Mouse (Mus musculus) stomach, embryonic 15.5 days (tissue): ENCODE results near the gene Bmper. TPM values are rescaled to one million over a fixed set of nuclear protein-coding genes. Genes with fewer than 3 reads are reported as not detected.
A peak's percentile ranks its signal among the peaks of the same experiment; 100 is the strongest.

Source experiments
- ATAC-seq: fragments of 200-750 bp; cut with Nextera tagmentation; 2 replicates; pipeline ENCODE4 v1.8.0; 2017; ENCODE audit warnings: low read depth, moderate number of reproducible peaks, moderate TSS enrichment; ENCODE audit not compliant: insufficient read depth, low FRiP score
- H3K27ac ChIP-seq: fragments of 300-500 bp; sonication (generic); 2 replicates; pipeline ENCODE4 v1.5.1; 2015; ENCODE audit warnings: mild to moderate bottlenecking, inconsistent platforms
- H3K27me3 ChIP-seq: fragments of 300-500 bp; sonication (generic); replicated peaks from 2 replicates; pipeline ENCODE4 v1.6.1; 2015; ENCODE audit warnings: inconsistent platforms
- H3K36me3 ChIP-seq: fragments of 300-500 bp; sonication (generic); 2 replicates; pipeline ENCODE4 v1.6.1; 2015; ENCODE audit warnings: inconsistent platforms
- H3K4me1 ChIP-seq: fragments of 300-500 bp; sonication (generic); 2 replicates; pipeline ENCODE4 v1.6.1; 2015; ENCODE audit warnings: inconsistent platforms
- H3K4me2 ChIP-seq: fragments of 300-500 bp; sonication (generic); 2 replicates; pipeline ENCODE4 v1.6.1; 2015; ENCODE audit warnings: mild to moderate bottlenecking, inconsistent platforms
- H3K4me3 ChIP-seq: fragments of 300-500 bp; sonication (generic); replicated peaks from 2 replicates; pipeline ENCODE4 v1.5.1; 2015; ENCODE audit warnings: inconsistent platforms
- H3K9ac ChIP-seq: fragments of 300-500 bp; sonication (generic); 2 replicates; pipeline ENCODE4 v1.6.1; 2015; ENCODE audit warnings: inconsistent platforms
- H3K9me3 ChIP-seq: fragments of 300-500 bp; sonication (generic); 2 replicates; pipeline ENCODE4 v1.6.1; 2016; ENCODE audit warnings: inconsistent platforms
- WGBS: fragments of 180-500 bp; shearing (Covaris S2); methylation state at CpG from one replicate; pipeline ENCODE4 v1.1.7; 2015; 5-methylcytosine and 5-hydroxymethylcytosine counted together
- polyA plus RNA-seq: library from polyadenylated mRNA; unstranded; fragments of >200 nt; fragmentation: Nextera tagmentation; extraction: Ambion mirVana; gene quantifications from 2 replicates; pipeline ENCODE4 v1.2.1, GENCODE M21; 2015

Gene Bmper
- polyA plus RNA-seq, 1 experiment from 2014 or later = 7.3 TPM

GRCm38 (mm10) chr9:23383291-23383690 is 160.4 kb downstream of the Bmper start:
- H3K4me3 ChIP-seq = no peak overlapping the region
- no peaks in the 10 kb centered on the region for H3K36me3 ChIP-seq
- no peak for ATAC-seq
- 0 out of 2 replicates have a peak, but pooled peaks cover 9% of the 10 kb centered on the region for H3K4me1 ChIP-seq
- WGBS = 58% methylated on average over 8 of the region's 8 CpGs
- H3K27ac ChIP-seq = 0 out of 2 replicates have a peak overlapping the region, but pooled peaks have one; percentile 4
- H3K27me3 ChIP-seq = no peaks in the 10 kb centered on the region
- no peak overlapping the region for H3K4me2 ChIP-seq
- H3K9ac ChIP-seq = no peak overlapping the region
- H3K9me3 ChIP-seq = no peaks in the 10 kb centered on the region

GRCm38 (mm10) chr9:23383837-23384236 is 161.0 kb downstream of the Bmper start:
- H3K4me1 ChIP-seq = 0 out of 2 replicates have a peak, but pooled peaks cover 5% of the 10 kb centered on the region
- 78% methylated on average over 1 of the region's 1 CpGs for WGBS

GRCm38 (mm10) chr9:23384880-23385279 is 162.0 kb downstream of the Bmper start:
- no peak overlapping the region for H3K27ac ChIP-seq
- no peaks in the 10 kb centered on the region for H3K9me3 ChIP-seq
- 31% methylated on average over 3 of the region's 3 CpGs for WGBS
- no peaks in the 10 kb centered on the region for H3K27me3 ChIP-seq
- H3K4me2 ChIP-seq = no peak overlapping the region
- no peaks in the 10 kb centered on the region for H3K36me3 ChIP-seq
- H3K4me3 ChIP-seq = no peak overlapping the region
- ATAC-seq = no peak
- 0 out of 2 replicates have a peak, but pooled peaks cover 4% of the 10 kb centered on the region for H3K4me1 ChIP-seq
- H3K9ac ChIP-seq = no peak overlapping the region

More at GRCm38 (mm10) chr9:23383837-23384236, 161.0 kb downstream of the Bmper start:
- no peaks in the 10 kb centered on the region for H3K9me3 ChIP-seq
- H3K4me3 ChIP-seq = no peak overlapping the region
- ATAC-seq = no peak
- H3K27ac ChIP-seq = 0 out of 2 replicates have a peak overlapping the region, but pooled peaks have one; percentile 4
- no peak overlapping the region for H3K9ac ChIP-seq
- H3K4me2 ChIP-seq = no peak overlapping the region
- no peaks in the 10 kb centered on the region for H3K36me3 ChIP-seq
- no peaks in the 10 kb centered on the region for H3K27me3 ChIP-seq

- Histone ChIP-seq H3K36me3 (no peaks in the 10 kb centered on the region), H3K4me2 (no peak overlapping the region), H3K4me1 (0 out of 2 replicates have a peak, but pooled peaks cover 4% of the 10 kb centered on the region), H3K9ac (no peak overlapping the region), H3K4me3 (no peak overlapping the region), H3K27ac (no peak overlapping the region), H3K9me3 (no peaks in the 10 kb centered on the region), H3K27me3 (no peaks in the 10 kb centered on the region)
- no peak for ATAC-seq
- WGBS = 56% methylated on average over 3 of the region's 3 CpGs
These were observed 163.3 kb downstream of the Bmper start for GRCm38 (mm10) chr9:23386201-23386600.

GRCm38 (mm10) chr9:23390118-23390517 is 167.2 kb downstream of the Bmper start:
- H3K4me3 ChIP-seq = no peak overlapping the region
- 65% methylated on average over 3 of the region's 3 CpGs for WGBS
- H3K9me3 ChIP-seq = no peaks in the 10 kb centered on the region
- H3K27ac ChIP-seq = no peak overlapping the region
- H3K36me3 ChIP-seq = no peaks in the 10 kb centered on the region
- ATAC-seq = no peak
- H3K4me2 ChIP-seq = no peak overlapping the region
- no peaks in the 10 kb centered on the region for H3K27me3 ChIP-seq
- H3K4me1 ChIP-seq = 0 out of 2 replicates have a peak, but pooled peaks cover 4% of the 10 kb centered on the region
- H3K9ac ChIP-seq = no peak overlapping the region

GRCm38 (mm10) chr9:23394652-23395317 is 171.9 kb downstream of the Bmper start:
- 58% methylated on average over 6 of the region's 6 CpGs for WGBS
- Histone ChIP-seq H3K4me3 (no peak overlapping the region), H3K27ac (no peak overlapping the region), H3K9me3 (no peaks in the 10 kb centered on the region), H3K36me3 (no peaks in the 10 kb centered on the region), H3K4me2 (no peak overlapping the region), H3K9ac (no peak overlapping the region), H3K27me3 (no peaks in the 10 kb centered on the region), H3K4me1 (peaks cover 4% of the 10 kb centered on the region)
- no peak for ATAC-seq

- Histone ChIP-seq H3K4me2 (no peak overlapping the region), H3K4me1 (peaks cover 4% of the 10 kb centered on the region), H3K4me3 (no peak overlapping the region), H3K36me3 (no peaks in the 10 kb centered on the region), H3K27ac (no peak overlapping the region), H3K9me3 (no peaks in the 10 kb centered on the region), H3K27me3 (no peaks in the 10 kb centered on the region), H3K9ac (no peak overlapping the region)
- 77% methylated on average over 7 of the region's 7 CpGs for WGBS
- ATAC-seq = no peak
These were observed 173.3 kb downstream of the Bmper start for GRCm38 (mm10) chr9:23396186-23396585.

- Histone ChIP-seq H3K27me3 (no peaks in the 10 kb centered on the region), H3K27ac (no peak overlapping the region), H3K9me3 (no peaks in the 10 kb centered on the region), H3K36me3 (no peaks in the 10 kb centered on the region), H3K4me1 (peaks cover 4% of the 10 kb centered on the region), H3K9ac (no peak overlapping the region), H3K4me3 (no peak overlapping the region), H3K4me2 (no peak overlapping the region)
- 82% methylated on average over 3 of the region's 3 CpGs for WGBS
- ATAC-seq = no peak
These were observed 175.0 kb downstream of the Bmper start for GRCm38 (mm10) chr9:23397876-23398275.

- Histone ChIP-seq H3K9ac (no peak overlapping the region), H3K27me3 (no peaks in the 10 kb centered on the region), H3K4me3 (no peak overlapping the region), H3K36me3 (no peaks in the 10 kb centered on the region), H3K4me2 (no peak overlapping the region), H3K9me3 (no peaks in the 10 kb centered on the region), H3K4me1 (peaks cover 4% of the 10 kb centered on the region), H3K27ac (no peak overlapping the region)
- ATAC-seq = peak; percentile 22; the same call in 1 of the 2 replicates
- 29% methylated on average over 6 of the region's 6 CpGs for WGBS
These were observed 176.9 kb downstream of the Bmper start for GRCm38 (mm10) chr9:23399638-23400284.

- H3K4me1 ChIP-seq = no peaks in the 10 kb centered on the region
- H3K4me3 ChIP-seq = no peak overlapping the region
- 59% methylated on average over 6 of the region's 6 CpGs for WGBS
- H3K27me3 ChIP-seq = no peaks in the 10 kb centered on the region
- H3K9me3 ChIP-seq = no peaks in the 10 kb centered on the region
- no peaks in the 10 kb centered on the region for H3K36me3 ChIP-seq
- H3K27ac ChIP-seq = no peak overlapping the region
- H3K4me2 ChIP-seq = no peak overlapping the region
- H3K9ac ChIP-seq = no peak overlapping the region
- ATAC-seq = no peak
These were observed 184.5 kb downstream of the Bmper start for GRCm38 (mm10) chr9:23407416-23407815.

- Histone ChIP-seq H3K27me3 (no peaks in the 10 kb centered on the region), H3K4me3 (no peak overlapping the region), H3K9ac (no peak overlapping the region), H3K9me3 (no peaks in the 10 kb centered on the region), H3K4me1 (no peaks in the 10 kb centered on the region), H3K27ac (no peak overlapping the region), H3K36me3 (no peaks in the 10 kb centered on the region), H3K4me2 (no peak overlapping the region)
- ATAC-seq = no peak
- WGBS = 66% methylated on average over 3 of the region's 3 CpGs
These were observed 185.3 kb downstream of the Bmper start for GRCm38 (mm10) chr9:23407935-23408781.

GRCm38 (mm10) chr9:23410567-23410966 is 187.7 kb downstream of the Bmper start:
- Histone ChIP-seq H3K9me3 (no peaks in the 10 kb centered on the region), H3K4me1 (no peaks in the 10 kb centered on the region), H3K9ac (no peak overlapping the region), H3K4me2 (no peak overlapping the region), H3K27ac (no peak overlapping the region), H3K27me3 (no peaks in the 10 kb centered on the region), H3K36me3 (no peaks in the 10 kb centered on the region), H3K4me3 (no peak overlapping the region)
- no peak for ATAC-seq
- 82% methylated on average over 2 of the region's 2 CpGs for WGBS
